Mouse (Mus musculus): ENCODE results near the gene Echdc2.
"Not testable (repeated sequence)": the region's sequence is repeated elsewhere in the genome, so short reads cannot be mapped to it uniquely, and the experiment has no call there.

Gene Echdc2

DNA sequence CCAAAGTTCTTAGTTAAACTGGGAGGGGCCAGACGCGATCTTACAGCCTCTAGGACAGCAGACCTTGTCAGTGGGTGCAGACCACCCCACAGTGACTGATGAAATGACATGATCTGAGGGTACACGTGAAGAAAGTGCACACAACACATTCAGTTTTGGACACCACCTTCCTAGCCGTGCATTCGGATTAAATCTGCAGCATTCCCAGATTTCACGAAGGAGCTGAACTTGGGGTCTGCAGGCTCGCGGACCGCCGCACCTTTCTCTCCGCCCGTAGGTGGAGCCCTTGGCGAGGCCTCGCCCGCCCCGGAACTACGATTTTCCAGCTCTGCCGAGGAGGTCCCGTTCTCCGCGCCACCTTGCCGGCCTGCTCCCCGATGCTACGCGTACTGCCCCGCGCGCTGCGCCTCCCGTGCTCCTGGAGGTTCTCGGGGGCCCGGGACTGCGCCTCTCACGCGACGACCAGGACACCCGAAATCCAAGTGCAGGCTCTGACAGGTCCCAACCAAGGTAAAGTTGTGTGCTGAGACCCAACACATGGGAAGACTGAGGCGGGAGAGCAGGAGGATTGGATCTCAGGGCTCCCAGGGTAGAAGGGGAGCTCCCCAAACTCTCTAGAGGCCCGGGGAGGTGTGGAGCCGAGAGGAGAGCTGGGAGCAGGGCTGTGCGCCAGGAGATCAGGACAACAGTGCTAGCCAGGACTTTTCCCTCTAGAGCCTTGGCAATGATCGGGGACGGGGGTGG is at the start of gene Echdc2:
TSS of gene Echdc2 (plus strand) at position 286 of the 744 bp plus-strand sequence.
- DNase-seq = peak; percentile 60

- no peak for DNase-seq
Measured at GRCm38 (mm10) chr4:108116466-108116865, 48.8 kb upstream of the Echdc2 start.

- no peak for DNase-seq
Measured at GRCm38 (mm10) chr4:108117488-108117887, 47.7 kb upstream of the Echdc2 start.

DNA sequence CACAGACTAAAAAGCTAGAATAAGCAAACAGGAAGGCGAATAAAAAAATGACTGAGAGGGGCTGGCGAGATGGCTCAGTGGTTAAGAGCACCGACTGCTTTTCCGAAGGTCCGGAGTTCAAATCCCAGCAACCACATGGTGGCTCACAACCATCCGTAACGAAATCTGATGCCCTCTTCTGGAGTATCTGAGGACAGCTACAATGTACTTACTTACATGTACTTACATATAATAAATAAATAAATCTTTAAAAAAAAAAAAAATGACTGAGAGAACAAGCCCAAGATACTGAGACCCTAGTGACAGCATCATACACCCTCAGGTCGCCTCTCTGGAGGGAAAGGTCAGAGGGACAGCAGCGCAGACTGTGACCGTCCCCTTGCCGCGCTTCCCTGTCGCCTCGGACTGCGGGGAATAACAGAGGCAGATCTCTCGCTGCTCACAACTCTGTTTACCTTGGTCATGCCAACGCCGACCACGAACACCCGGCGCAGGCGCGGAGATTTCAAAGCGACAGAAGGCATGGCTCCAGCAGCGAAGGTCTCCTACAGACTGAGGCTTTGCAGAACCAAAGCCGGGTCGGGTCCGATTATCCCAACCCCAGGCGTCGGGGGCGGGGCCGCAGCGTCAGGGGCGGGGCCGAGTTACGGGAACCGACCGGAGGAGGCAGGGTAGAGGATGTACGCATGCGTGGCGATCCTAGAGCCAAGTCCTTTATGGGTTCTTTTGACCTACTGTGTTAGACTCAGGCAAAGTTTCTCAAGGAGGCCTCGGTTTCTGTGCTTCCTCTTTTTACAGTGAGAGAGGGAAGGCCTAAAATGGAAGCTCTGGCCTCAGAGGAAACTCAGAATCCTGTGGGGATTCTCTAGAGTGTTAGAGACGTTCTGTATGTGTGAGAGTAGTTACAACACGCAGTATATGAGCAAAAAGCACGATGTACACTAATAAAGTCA is 47.0 kb upstream of the Echdc2 start:
- DNase-seq = peak; percentile 96

GRCm38 (mm10) chr4:108124104-108124503 is 41.1 kb upstream of the Echdc2 start:
- DNase-seq = no peak

GRCm38 (mm10) chr4:108126260-108126659 is 39.0 kb upstream of the Echdc2 start:
- DNase-seq = no peak

DNA sequence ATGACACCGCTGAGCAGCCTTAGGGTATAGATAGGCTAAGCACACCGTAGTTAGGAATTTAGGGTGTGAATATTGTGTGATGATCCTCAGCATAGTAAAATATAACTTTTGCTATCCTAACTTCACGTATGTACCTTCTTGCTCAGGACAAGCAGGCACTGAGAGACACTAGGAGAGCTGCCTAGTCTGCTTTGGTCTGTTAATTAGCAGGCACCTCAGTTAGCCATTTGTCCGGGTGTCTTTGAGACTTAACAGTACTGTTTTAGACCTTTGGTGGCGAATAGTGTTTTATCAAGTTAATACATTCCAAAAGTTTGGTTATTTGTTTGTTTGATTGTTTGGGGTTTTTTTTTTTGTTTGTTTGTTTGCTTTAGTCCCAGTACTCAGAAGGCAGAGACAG is 37.7 kb upstream of the Echdc2 start:
- no peak for DNase-seq

DNA sequence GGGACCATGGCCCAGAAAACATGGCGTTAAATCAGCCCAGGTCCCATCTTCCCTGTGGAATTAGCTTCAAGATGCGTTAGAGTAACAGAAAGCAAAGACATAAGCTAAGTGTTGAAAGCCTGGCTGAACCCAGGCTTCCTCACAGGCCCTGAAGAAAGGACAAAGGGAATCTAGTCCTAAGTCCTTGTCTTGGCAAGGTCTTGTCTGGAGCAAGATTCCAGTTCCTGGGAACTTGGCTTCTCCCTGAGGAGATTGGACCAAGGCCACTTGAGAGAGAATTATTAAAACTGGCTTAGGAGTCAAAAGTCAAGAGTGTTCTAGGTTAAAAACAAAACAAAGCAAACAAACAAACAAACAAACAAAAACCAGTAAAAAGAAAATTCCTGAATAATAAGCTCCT is 36.9 kb upstream of the Echdc2 start:
- no peak for DNase-seq

- no peak for DNase-seq
Measured at GRCm38 (mm10) chr4:108130452-108130851, 34.8 kb upstream of the Echdc2 start.

DNA sequence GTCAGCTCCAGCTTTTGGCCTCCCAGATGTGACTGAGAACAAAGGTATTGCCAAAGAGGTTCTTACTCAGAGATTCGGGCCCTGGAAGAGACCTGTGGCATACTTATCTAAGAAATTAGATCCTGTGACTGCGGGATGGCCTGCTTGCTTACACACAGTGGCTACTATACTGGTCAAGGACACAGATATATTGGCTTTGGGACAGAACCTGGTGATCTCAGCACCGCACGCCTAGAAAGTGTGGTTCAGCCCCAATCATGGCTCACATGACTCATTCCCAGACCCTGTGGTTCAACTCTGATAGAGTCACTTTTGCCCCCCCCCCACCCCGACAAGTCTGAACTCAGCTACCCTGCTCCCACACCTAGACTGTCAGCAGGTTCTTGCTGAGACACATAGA is 28.3 kb upstream of the Echdc2 start:
- DNase-seq = no peak

GRCm38 (mm10) chr4:108143178-108143577 is 22.1 kb upstream of the Echdc2 start:
- not testable (repeated sequence) for DNase-seq

DNA sequence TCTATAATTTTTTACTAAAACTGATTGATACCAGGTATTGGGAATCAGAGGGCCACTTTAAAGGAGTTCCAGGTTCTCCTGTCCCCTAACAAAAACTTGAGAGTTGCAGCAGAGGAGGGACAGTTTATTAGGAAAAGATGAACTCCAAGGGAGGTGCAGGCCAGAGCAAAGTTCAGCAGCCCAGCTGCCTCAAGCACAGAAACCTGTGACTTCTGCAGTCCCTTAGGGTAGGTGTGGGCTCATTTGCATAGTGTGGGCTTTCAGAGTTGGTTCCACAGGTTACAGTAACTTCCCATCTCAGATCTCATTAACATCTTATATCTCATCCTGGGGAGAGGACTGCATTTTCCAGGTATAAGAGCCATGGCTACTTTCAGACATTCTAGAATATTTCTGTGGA is 21.5 kb upstream of the Echdc2 start:
- no peak for DNase-seq

GRCm38 (mm10) chr4:108144880-108145279 is 20.4 kb upstream of the Echdc2 start, which contains the start of gene Scp2:
Gene Scp2 (minus strand): TSS chr4:108144998.
- DNase-seq = no peak

DNA sequence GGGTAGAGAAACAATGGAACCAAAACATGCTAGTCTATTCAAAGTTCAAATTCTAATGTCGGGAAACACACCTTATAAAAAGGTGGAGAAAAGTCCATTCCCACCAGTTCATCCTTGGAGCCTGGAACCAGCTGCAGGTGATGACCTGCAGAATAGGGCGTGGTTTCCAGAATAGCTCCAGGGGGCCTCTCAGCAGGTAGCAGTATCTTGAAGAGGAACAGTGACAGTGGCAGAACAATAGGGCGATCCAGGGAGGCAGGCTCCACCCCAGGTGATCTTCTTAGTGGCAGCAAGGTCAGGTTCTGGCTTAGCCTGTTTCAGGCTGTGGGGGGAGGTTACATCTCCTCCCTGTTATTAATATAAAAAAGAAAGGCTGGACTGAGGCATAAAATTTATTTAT is 19.7 kb upstream of the Echdc2 start:
- DNase-seq = not testable (repeated sequence)

- DNase-seq = not testable (repeated sequence)
Measured at GRCm38 (mm10) chr4:108155141-108155540, 10.1 kb upstream of the Echdc2 start.

DNA sequence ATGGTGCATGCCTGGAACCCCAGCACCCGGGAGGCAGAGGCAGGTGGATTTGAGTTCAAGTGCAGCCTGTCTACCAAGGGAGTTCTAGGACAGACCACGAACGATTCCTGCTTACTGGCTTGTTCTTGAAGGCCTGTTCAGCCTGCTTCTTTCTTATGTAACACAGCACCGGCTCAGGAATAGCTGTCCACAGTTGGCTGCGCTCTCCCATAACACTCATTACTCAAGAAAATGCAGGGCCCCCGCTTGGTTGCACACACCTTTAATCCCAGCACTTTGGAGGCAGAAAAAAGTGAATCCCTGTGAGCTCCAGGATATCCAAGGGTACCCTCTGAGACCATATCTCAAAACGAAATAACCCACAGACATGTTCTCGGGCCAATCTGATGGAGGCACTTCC is 3.3 kb upstream of the Echdc2 start:
- DNase-seq = no peak

DNA sequence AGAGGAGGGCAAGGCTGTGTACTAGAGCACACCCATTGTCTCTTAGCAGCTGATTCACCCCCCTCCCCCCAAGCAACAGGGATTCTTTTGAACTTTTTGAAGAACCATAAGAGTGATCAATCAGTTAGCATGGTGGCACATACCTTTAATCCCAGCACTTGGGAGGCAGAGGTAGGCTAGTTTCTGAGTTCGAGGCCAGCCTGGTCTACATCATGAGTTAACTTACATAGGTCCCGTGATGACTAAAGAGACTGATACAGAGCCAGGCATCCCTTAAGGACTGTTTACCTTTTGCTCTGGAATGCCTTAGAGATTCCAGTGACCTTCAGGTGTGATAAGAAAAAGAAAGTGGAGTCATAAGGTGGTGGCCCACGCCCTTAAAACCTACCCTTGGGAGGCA is 1.9 kb upstream of the Echdc2 start:
- DNase-seq = no peak

DNA sequence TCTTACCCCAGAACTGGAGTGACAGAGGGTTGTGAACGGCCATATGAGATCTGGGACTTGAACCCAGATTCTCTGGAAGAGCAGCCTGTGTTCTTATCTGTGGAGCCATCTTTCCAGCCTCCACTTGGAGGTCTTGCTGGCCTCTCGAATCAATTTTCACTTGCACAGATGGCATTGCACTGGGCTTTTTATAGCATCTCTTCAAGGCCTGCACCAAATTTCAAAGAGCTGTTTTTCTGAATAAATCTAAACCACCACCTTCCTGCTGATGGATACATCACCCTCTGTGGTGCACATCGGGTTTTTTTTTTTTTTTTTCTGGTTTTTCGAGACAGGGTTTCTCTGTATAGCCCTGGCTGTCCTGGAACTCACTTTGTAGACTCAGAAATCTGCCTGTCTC is 1.6 kb downstream of the Echdc2 start:
- no peak for DNase-seq

DNA sequence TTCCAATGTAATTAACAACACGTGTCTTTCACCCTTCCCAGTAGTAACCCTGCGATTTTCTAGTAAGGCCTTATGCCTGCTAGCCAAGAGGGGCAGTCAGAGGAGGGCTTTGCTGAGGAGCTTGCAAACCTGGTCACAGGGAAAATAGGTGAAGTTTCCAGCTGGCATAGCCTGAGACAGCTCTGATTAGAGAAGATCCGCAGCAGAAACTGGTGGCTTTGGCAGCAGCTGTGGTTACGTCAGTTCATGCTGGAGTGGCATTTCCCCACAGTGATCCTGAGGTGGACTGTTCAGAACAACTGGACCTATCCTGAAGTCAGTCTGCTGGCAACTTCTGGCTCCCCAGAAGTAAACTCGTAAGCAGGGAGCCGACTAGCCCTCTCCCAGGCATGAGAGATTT is 2.8 kb downstream of the Echdc2 start:
- no peak for DNase-seq

DNA sequence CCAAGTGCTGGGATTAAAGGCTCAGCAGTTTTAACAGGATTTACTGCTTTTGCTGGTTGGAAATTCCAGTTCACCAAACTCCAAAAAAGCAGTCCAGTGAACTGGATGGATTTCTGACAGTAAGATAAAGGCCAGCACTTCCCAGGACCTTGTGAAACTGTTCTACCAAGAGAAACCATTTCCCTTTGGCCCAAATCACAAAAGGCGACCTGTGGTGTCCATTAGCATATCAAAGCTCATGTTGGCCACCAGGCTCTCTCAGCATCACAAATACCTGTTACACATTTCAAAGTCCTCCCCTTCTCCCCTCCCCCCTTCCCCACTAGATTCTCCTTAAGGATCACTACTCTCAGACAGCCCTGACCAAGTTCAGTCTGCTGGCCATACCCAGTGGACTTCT is 17.0 kb downstream of the Echdc2 start:
- DNase-seq = no peak

- DNase-seq = no peak
Measured at GRCm38 (mm10) chr4:108192821-108193323, 27.6 kb downstream of the Echdc2 start.

DNA sequence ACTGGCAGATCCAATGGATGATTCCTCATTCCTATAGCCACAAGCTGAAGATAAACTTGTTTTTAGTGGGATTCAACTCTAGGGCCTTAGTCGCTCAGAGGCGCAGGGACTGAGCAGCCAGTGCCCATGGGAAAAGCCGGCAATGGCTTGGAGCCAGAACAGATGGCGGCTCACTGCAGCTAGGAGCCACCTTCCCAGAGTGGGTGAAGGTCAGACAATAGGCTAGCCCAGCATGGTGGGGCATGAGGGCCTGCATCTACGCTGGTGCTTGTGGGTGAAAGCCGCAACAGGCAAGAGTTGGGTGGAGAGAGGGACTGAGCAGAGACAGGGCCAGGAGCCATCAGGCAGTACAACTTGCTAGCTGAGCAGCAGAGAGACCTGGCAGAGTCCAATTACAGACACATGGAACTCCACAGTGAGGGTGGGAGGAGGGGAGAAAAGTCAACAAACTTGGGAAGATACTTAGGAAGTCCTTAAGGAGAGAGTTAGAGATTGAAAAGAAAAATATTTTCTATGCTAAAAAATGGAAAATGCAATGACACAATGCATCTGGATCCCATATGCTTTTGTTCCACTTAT is 31.1 kb downstream of the Echdc2 start:
- DNase-seq = no peak

DNA sequence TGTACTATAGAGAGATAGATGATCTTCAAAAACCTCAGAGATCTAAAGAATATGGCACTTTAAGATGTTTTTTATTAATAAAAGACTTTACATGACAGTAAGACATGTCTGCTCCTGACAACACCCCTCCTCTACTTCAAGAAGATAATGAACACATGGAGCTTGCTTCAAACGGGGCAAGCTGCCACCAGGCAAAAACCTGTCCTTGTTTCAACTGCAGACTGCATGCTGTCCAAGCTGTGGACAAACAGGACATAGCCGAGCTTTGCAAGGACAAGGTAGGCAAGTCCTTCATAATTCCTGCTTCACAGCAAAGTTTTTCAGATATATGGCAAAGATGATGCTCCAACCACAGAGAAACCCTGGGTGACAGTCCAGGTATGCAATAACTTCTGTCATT is 34.0 kb downstream of the Echdc2 start:
- no peak for DNase-seq
